In the genomic region with DNA sequence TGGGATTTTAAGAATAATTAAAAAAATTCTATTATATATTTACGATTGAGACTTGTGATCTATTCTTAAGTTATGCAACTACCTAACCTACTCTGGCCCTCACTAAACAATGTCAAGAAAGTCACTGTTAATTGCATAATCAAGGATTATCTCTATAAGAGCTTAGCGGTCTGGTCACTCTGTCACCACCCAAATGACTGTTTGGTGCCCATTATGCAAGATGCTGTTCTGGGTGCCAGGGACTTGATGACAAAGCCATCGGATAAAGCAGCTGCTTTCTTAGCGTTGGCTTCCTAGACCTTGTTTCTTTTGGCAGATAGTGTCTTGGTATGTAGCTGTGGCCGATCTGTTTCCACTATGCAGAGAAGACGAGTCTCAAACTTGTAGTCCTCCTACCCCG, we compare ENCODE assay signal across 20 mouse cellular contexts.
DNase-seq lines count a peak whose midpoint lies in the region; ATAC-seq lines count a peak whose summit lies in the region.
"Had no signal": no experiment of that assay in that cellular context is flagged by ENCODE, and none has a peak within 500 bp of the region (broad histone marks: within the 10 kb centered on the region; RNA-seq: fewer than 3 reads in every experiment).

No protein-coding gene starts in this region.

- intact Hi-C loops in left cerebral cortex, postnatal 14 days (cut with DNase I): no loop called here

- ATAC-seq in megakaryocyte, adult 5-6 weeks (ENCODE audit: poor library complexity, severe bottlenecking): peak; percentile 82
- ATAC-seq: forebrain, embryonic 13.5 days; forebrain, embryonic 15.5 days; forebrain, postnatal 0 days had no signal

- DNase-seq in 416B (ENCODE audit: low read depth): peak; percentile 42
- peak; percentile 26 for DNase-seq in gonadal fat pad, adult 2 months (ENCODE audit: low read depth)
- DNase-seq in gastrocnemius, postnatal 4 days (ENCODE audit: low spot score in 2 of 2): no peak
- DNase-seq in left cerebral cortex, postnatal 14 days (ENCODE audit: low spot score in 2 of 2): no peak
- no peak for DNase-seq in left cerebral cortex, adult 8-10 months (ENCODE audit: low spot score in 2 of 2)
- DNase-seq in ovary, postnatal 36 days (ENCODE audit: low spot score): no peak
- DNase-seq: adrenal gland, adult 2 months; adrenal gland, postnatal 10 days; adrenal gland, postnatal 25 days; cerebellum, adult 11 months; cerebellum, adult 18-20 months; cerebellum, adult 8-10 months; cerebellum, adult 9-11 months; cerebellum, postnatal 14 days; cerebellum, postnatal 36 days; embryo, embryonic 11 days; forebrain, postnatal 0 days had no signal

Comparison
In these comparisons a context has a peak if more than half of its experiments do, and no peak if none do; other contexts are left out.
1. DNase-seq: peak in 416B (single experiment) and gonadal fat pad, adult 2 months (single experiment); none in gastrocnemius, postnatal 4 days (0 of 2), left cerebral cortex, postnatal 14 days (0 of 2), left cerebral cortex, adult 8-10 months (0 of 2) and ovary, postnatal 36 days (single experiment).